Mouse (Mus musculus) hindbrain, embryonic 11.5 days (tissue): Measurements from ENCODE around the gene Camsap2. TPM values are rescaled to one million over a fixed set of nuclear protein-coding genes. Genes with fewer than 3 reads are reported as not detected.

Experiments used
- ATAC-seq: fragments of 200-750 bp; cut with Nextera tagmentation; 2 replicates; pipeline ENCODE4 v1.8.0; 2017; ENCODE audit warnings: mild to moderate bottlenecking, moderate TSS enrichment, moderate library complexity; ENCODE audit not compliant: low FRiP score
- DNase-seq: peaks from one replicate; pipeline ENCODE4 v3.0.0-alpha.2; 2015; ENCODE audit warnings: low spot score
- H3K27ac ChIP-seq: fragments of 300-500 bp; sonication (generic); 2 replicates; pipeline ENCODE4 v1.5.1; 2014; ENCODE audit warnings: mild to moderate bottlenecking, low read depth, low read length
- H3K27me3 ChIP-seq: fragments of 300-500 bp; sonication (generic); 2 replicates; pipeline ENCODE4 v1.6.1; 2014; ENCODE audit warnings: mild to moderate bottlenecking, low read length, moderate library complexity, mixed read lengths; ENCODE audit not compliant: control insufficient read depth, insufficient read depth
- H3K36me3 ChIP-seq: fragments of 300-500 bp; sonication (generic); 2 replicates; pipeline ENCODE4 v1.6.1; 2014; ENCODE audit warnings: mild to moderate bottlenecking, low read length, moderate library complexity, mixed read lengths; ENCODE audit not compliant: control insufficient read depth, insufficient read depth
- H3K4me1 ChIP-seq: fragments of 300-500 bp; sonication (generic); replicated peaks from 2 replicates; pipeline ENCODE4 v1.6.1; 2014; ENCODE audit warnings: low read length, mixed read lengths; ENCODE audit not compliant: control insufficient read depth, insufficient read depth
- H3K4me2 ChIP-seq: fragments of 300-500 bp; sonication (generic); replicated peaks from 2 replicates; pipeline ENCODE4 v1.6.1; 2014; ENCODE audit warnings: mild to moderate bottlenecking, low read depth, low read length
- H3K4me3 ChIP-seq: fragments of 300-500 bp; sonication (generic); 2 replicates; pipeline ENCODE4 v1.5.1; 2014; ENCODE audit warnings: low read depth, low read length
- H3K9ac ChIP-seq: fragments of 300-500 bp; sonication (generic); 2 replicates; pipeline ENCODE4 v1.6.1; 2014; ENCODE audit warnings: low read depth, low read length
- H3K9me3 ChIP-seq: fragments of 300-500 bp; sonication (generic); 2 replicates; pipeline ENCODE4 v1.6.1; 2016; ENCODE audit warnings: low read length; ENCODE audit not compliant: control insufficient read depth
- WGBS: fragments of 180-500 bp; shearing (Covaris S2); extraction: QIAGEN DNeasy Blood & Tissue Kit; methylation state at CpG from one replicate; pipeline ENCODE4 v1.1.7; 2014; 5-methylcytosine and 5-hydroxymethylcytosine counted together
- polyA plus RNA-seq: library from polyadenylated mRNA; unstranded; fragments of >200 nt; fragmentation: Nextera tagmentation; extraction: Ambion mirVana; gene quantifications from 2 replicates; pipeline ENCODE4 v1.2.1, GENCODE M21; 2014

The Camsap2 gene
- polyA plus RNA-seq, 1 experiment from 2014 or later: 40.1 TPM

DNA sequence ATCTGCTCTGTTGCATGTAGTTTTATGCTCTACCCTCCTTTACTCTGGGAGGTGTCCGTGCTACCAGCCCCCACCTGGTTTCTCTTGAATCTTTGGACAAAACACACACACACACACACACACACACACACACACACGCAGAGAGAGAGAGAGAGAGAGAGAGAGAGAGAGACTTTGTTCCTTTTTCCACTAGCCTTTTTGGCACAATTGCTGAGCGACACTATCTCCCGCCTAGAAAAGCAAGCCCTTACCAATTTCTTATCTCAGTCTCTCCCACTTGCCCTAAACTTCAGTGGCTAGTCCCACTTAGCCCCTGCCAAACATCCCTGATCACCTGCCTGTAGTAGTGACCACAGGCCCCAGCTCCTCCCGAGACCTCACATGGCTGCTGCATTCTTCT lies 101.4 kb downstream of the Camsap2 start:
- ATAC-seq (no peak), DNase-seq (no peak)
- 90% methylated on average over 5 of the region's 5 CpGs for WGBS
- Histone ChIP-seq H3K4me3 (no peak overlapping the region), H3K9ac (no peak overlapping the region), H3K27ac (no peak overlapping the region), H3K4me2 (no peak overlapping the region), H3K4me1 (no peaks in the 10 kb centered on the region), H3K27me3 (no peaks in the 10 kb centered on the region), H3K36me3 (no peaks in the 10 kb centered on the region), H3K9me3 (no peaks in the 10 kb centered on the region)

DNA sequence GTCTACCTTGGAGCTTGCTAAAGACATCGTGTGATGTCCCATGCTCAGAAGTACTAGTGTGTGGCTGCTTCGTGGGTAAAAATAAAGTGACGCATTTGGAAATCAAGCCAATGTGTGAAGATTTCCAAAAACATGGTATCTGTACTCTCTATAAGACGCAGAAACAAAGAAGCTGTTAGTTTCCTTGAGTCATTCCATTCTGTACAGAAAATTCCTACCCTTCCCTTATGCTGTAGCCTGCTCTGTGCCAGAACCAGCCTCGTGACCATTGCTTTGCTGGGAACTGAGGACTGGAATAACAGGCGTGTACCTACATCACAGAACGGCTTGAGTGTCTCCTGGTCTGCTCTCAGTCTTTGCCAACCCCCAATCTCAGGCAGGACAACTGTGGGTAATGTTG lies 104.1 kb downstream of the Camsap2 start:
- Histone ChIP-seq H3K36me3 (no peaks in the 10 kb centered on the region), H3K4me1 (no peaks in the 10 kb centered on the region), H3K27ac (no peak overlapping the region), H3K9ac (no peak overlapping the region), H3K9me3 (no peaks in the 10 kb centered on the region), H3K4me2 (no peak overlapping the region), H3K4me3 (no peak overlapping the region), H3K27me3 (no peaks in the 10 kb centered on the region)
- 93% methylated on average over 7 of the region's 7 CpGs for WGBS
- no peak for ATAC-seq
- DNase-seq: no peak

DNA sequence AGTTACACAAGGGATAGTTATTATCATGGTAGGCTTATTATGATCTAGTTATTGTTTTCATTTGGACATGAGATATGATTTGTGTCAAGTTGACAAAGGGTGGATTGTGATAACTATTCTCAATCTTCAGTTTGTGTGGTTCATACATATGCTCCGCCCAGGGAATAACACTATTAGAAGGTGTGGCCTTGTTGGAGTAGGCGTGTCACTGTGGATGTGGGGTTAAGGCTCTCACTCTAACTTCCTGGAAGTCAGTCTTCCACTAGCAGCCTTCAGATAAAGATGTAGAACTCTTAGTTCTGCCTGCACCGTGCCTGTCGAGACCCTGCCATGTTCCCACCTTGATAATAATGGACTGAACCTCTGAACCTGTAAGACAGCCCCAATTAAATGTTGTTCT lies 107.4 kb downstream of the Camsap2 start:
- ATAC-seq (no peak), DNase-seq (no peak)
- Histone ChIP-seq H3K4me1 (no peaks in the 10 kb centered on the region), H3K27me3 (no peaks in the 10 kb centered on the region), H3K9me3 (no peaks in the 10 kb centered on the region), H3K9ac (no peak overlapping the region), H3K36me3 (no peaks in the 10 kb centered on the region), H3K4me3 (no peak overlapping the region), H3K27ac (no peak overlapping the region), H3K4me2 (no peak overlapping the region)
- 87% methylated on average over 4 of the region's 4 CpGs for WGBS

DNA sequence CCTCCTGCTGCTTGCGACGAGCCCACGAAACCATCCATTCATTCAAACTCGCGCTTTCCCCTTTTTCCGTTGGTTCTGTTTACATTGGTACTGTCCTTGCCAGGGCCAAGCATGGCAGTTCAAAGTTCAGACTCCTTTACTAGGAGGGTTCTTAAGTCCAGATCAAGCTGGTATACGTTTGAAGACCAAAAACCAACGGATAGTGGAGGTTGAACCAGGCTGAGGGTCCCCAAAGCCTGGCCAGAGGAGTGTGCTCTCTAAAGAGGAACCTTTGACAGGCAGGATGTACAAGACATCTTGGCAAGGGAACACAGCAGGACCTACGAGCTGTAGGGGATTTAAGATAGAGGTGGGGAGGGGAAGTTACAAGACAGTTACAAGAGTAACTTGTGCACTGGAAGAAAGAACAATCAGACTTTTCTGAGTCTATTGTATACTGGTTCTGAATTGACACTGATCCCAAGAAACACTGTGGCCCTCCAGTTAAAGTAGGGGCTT lies 111.3 kb downstream of the Camsap2 start:
- no peaks in the 10 kb centered on the region for H3K36me3 ChIP-seq
- 1% methylated on average over 9 of the region's 9 CpGs for WGBS
- H3K4me3 ChIP-seq: peak overlapping the region; percentile 64
- peak overlapping the region; percentile 73 for H3K4me2 ChIP-seq
- H3K9ac ChIP-seq: peak overlapping the region; percentile 77
- H3K4me1 ChIP-seq: peaks cover 23% of the 10 kb centered on the region
- ATAC-seq (peak; percentile 10; the same call in 1 of the 2 replicates), DNase-seq (no peak)
- H3K27ac ChIP-seq: peak overlapping the region; percentile 78; the same call in 1 of the 2 replicates
- no peaks in the 10 kb centered on the region for H3K9me3 ChIP-seq
- no peaks in the 10 kb centered on the region for H3K27me3 ChIP-seq

DNA sequence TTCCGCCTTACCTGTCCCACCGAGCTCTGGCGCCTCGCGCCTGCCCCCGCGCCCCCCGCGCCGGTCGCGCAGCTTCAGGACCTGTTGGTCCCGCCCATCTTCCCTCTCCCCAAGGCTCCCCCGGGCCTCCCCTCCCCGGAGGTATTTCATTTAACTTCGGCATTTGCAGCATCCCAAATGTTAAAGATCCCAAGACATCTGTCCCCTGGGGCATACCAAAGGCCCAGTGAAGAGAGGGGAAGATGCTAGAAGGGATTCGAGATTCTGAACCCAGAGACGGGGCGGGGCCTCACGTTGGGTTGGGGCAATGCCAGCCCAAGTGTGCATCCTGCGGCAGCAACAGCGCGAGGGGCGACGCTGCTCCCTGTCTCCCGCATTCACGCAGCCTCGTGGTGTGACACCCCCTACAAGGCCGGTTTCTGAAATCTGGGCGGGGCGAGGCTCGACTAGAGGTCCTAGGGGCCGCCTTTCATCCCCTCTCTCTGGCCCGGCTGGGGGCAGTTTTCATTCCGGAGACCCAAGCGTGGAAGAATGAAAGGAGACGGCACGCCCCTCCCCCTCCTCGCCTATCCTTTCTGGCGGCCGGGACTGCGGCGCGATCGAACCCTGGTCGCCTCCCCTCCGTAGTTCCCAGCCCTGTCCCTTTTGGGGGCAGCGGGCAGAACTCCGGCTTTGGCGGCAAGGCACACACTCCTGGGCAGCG lies 111.9 kb downstream of the Camsap2 start, which contains the start of gene Inava:
Gene Inava, minus strand, starts transcription at position 373 of the 703 bp plus-strand sequence.
- Histone ChIP-seq H3K36me3 (no peaks in the 10 kb centered on the region), H3K9me3 (no peaks in the 10 kb centered on the region), H3K27ac (peak within 1 kb of the TSS; percentile 78), H3K27me3 (no peaks in the 10 kb centered on the region), H3K4me1 (peaks cover 28% of the 10 kb centered on the region), H3K9ac (peak within 1 kb of the TSS; percentile 77), H3K4me3 (peak within 1 kb of the TSS; percentile 64), H3K4me2 (peak within 1 kb of the TSS; percentile 73)
- WGBS: 0% methylated on average over 35 of the region's 51 CpGs
- ATAC-seq: peak; percentile 87
- DNase-seq: peak; percentile 90

DNA sequence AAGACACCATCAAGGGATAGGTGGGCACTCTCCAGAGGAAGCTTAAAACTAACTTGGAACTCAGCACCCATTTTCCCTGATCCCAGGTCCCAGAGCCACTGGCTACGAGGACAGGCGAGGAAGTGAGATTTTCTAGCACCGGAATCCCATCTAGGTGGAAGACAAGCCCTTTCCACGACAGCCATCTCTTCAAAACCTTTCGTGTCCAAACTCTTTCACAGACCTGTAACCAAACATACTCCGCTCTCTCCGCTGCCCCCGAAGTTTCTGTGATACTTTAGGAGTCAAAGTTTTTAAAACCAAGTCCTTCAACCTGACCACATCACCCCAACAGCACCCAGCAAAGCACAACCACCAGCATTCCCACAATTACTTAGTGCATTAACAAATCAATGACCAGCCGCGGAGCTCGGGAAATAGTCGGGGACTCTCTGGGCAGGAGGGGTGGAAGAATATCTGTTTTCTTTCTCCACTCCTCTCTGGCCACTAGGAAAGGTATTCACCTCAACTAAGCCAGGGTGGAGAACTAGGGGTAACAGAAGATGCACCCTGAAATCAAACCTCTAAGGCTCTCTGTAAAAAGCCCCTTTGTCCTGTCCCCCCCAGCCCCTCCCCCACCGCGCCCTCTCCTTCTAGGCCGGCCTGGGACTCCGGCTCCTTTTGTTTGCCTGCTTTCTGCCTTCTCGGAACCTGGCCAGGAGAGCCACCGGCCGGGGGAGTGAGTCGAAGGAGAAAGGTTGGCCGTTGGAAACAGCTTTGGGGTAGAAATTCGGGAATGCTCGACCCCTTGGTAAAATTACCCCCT lies 112.7 kb downstream of the Camsap2 start:
- H3K27ac ChIP-seq: peak overlapping the region; percentile 78
- H3K27me3 ChIP-seq: no peaks in the 10 kb centered on the region
- peak overlapping the region; percentile 64 for H3K4me3 ChIP-seq
- ATAC-seq (peak; percentile 10), DNase-seq (peak; percentile 66)
- H3K36me3 ChIP-seq: no peaks in the 10 kb centered on the region
- peak overlapping the region; percentile 77 for H3K9ac ChIP-seq
- WGBS: under 1% methylated on average over 23 of the region's 23 CpGs
- H3K4me1 ChIP-seq: peaks cover 37% of the 10 kb centered on the region
- peak overlapping the region; percentile 73 for H3K4me2 ChIP-seq
- no peaks in the 10 kb centered on the region for H3K9me3 ChIP-seq

DNA sequence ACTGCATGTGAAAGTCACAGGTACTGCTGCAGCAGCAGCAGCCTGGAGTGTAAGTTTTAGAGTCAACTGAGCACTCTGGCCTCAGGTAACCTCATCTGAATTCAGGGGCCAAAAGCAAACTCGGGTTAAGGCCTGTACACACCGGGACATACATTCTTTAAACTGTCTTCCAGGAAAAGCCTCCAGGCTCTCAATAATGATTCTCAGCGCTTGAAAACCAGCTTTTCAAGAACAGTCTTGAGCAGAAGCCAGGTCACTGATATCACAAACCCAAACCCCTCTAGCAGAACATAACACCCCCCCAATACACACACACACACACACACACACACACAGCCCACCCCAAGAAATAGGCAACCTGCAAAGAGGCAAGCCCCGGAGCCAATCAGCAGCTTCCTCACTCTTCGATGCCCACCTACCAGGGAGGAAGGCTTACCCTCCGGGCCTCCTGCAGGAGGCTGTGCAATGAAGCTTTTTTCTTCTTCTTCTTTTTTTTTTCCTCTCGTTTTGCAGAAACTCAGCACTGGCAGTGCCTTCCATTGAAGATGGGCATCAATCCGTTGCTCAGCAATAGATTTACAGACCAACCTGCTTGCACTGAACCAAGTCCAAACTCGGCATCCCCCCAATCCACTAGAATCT lies 113.5 kb downstream of the Camsap2 start:
- Histone ChIP-seq H3K27ac (no peak overlapping the region), H3K9ac (peak overlapping the region; percentile 77), H3K36me3 (no peaks in the 10 kb centered on the region), H3K4me2 (peak overlapping the region; percentile 73), H3K9me3 (no peaks in the 10 kb centered on the region), H3K4me1 (peaks cover 40% of the 10 kb centered on the region), H3K27me3 (no peaks in the 10 kb centered on the region), H3K4me3 (peak overlapping the region; percentile 64)
- ATAC-seq (no peak), DNase-seq (peak; percentile 43)
- WGBS: 0% methylated on average over 9 of the region's 9 CpGs

DNA sequence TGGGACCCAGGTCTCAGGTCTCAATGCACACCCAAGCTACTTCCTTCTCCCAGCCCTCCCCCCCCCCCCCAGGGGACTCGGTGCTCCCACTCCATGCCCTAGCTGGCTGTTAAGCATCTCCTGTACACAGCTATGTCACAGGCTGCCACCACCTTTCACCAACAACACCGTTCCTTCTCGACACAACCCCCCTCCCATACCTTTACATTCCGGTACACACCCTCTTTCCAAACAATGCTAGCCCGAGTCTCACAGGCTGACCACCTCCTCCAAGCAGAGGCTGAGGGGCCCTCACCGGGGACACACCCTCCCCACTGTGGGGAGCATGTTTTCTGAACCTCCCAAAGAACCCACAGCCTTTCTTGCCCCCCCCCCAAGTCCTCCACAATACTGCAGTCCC lies 114.3 kb downstream of the Camsap2 start:
- Histone ChIP-seq H3K36me3 (no peaks in the 10 kb centered on the region), H3K4me2 (peak overlapping the region; percentile 73), H3K4me3 (peak overlapping the region; percentile 64), H3K27me3 (no peaks in the 10 kb centered on the region), H3K9me3 (no peaks in the 10 kb centered on the region), H3K9ac (peak overlapping the region; percentile 38), H3K27ac (no peak overlapping the region), H3K4me1 (peaks cover 40% of the 10 kb centered on the region)
- no peak for DNase-seq
- ATAC-seq: no peak
- WGBS: under 1% methylated on average over 6 of the region's 6 CpGs
